ENCODE assay signal across 9 mouse cellular contexts in the genomic region with DNA sequence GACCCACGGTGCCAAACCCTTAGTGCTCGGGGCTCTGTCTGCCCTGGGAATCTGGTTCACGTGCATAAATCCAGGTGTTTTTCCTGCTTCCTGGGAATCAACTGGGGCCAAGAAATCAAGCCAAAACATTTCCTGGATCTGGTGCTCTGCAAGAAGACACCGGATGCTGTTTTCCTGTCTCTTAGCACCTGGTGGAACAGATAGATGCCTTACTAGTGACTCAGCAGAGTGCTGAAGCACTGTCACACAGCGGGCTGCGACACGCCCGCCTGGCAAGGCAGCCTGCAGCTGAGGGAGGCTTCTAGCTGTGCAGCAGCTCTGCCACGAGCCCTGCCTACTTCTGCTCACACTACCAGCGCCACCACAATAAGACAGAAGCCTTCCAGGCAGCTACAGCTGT. TPM values are rescaled to one million over a fixed set of nuclear protein-coding genes. Genes with fewer than 3 reads are reported as not detected.
DNase-seq lines count a peak whose midpoint lies in the region; ATAC-seq and TF ChIP-seq lines count a peak whose summit lies in the region.
"Had no signal": no experiment of that assay in that cellular context is flagged by ENCODE, and none has a peak within 500 bp of the region (broad histone marks: within the 10 kb centered on the region; RNA-seq: fewer than 3 reads in every experiment).

No protein-coding gene starts in this region.

- 0 out of 2 replicates have a peak, but pooled peaks have one; percentile 26 for ATAC-seq in lung, embryonic 16.5 days (ENCODE audit: low read depth)
- ATAC-seq in embryonic facial prominence, embryonic 14.5 days (ENCODE audit: low read depth): peak; percentile 90
- ATAC-seq in stomach, embryonic 14.5 days (ENCODE audit: insufficient number of reproducible peaks, insufficient read depth, low FRiP score, low read depth): peak; percentile 63; the same call in 1 of the 2 replicates
- ATAC-seq in granulocyte monocyte progenitor cell, adult 5-6 weeks (replicated peaks; ENCODE audit: poor library complexity, severe bottlenecking): no peak
- no peak for ATAC-seq in midbrain, embryonic 13.5 days

- no peak for TF ChIP-seq CTCF in layer of hippocampus, adult 2 months (conservative IDR thresholded peaks at IDR 0.05)

- no peak overlapping the region for H3K4me3 ChIP-seq in lung, embryonic 16.5 days (ENCODE audit: low read length)
- no peak overlapping the region for H3K4me3 ChIP-seq in embryonic facial prominence, embryonic 14.5 days (ENCODE audit: low read depth, low read length)
- no peak overlapping the region for H3K4me3 ChIP-seq in layer of hippocampus, adult 2 months
- H3K4me3 ChIP-seq in stomach, embryonic 14.5 days (ENCODE audit: low read depth, low read length): no peak overlapping the region
- no peak overlapping the region for H3K4me3 ChIP-seq in midbrain, embryonic 13.5 days (replicated peaks)
- H3K4me3 ChIP-seq: limb, embryonic 12.5 days had no signal

- H3K4me1 ChIP-seq in lung, embryonic 16.5 days (replicated peaks; ENCODE audit: control insufficient read depth, insufficient read depth, low read length): no peaks in the 10 kb centered on the region
- no peaks in the 10 kb centered on the region for H3K4me1 ChIP-seq in embryonic facial prominence, embryonic 14.5 days (ENCODE audit: control insufficient read depth, insufficient read depth, low read length)
- no peaks in the 10 kb centered on the region for H3K4me1 ChIP-seq in stomach, embryonic 14.5 days (ENCODE audit: control insufficient read depth, insufficient read depth, low read length)
- H3K4me1 ChIP-seq in midbrain, embryonic 13.5 days (replicated peaks): no peaks in the 10 kb centered on the region
- H3K4me1 ChIP-seq: limb, embryonic 12.5 days had no signal

- H3K4me2 ChIP-seq in lung, embryonic 16.5 days (ENCODE audit: low read depth, low read length): no peak overlapping the region
- no peak overlapping the region for H3K4me2 ChIP-seq in embryonic facial prominence, embryonic 14.5 days (ENCODE audit: low read depth, low read length)
- no peak overlapping the region for H3K4me2 ChIP-seq in stomach, embryonic 14.5 days (replicated peaks; ENCODE audit: low read depth, low read length)
- no peak overlapping the region for H3K4me2 ChIP-seq in midbrain, embryonic 13.5 days (replicated peaks)
- H3K4me2 ChIP-seq: limb, embryonic 12.5 days had no signal

- 61% methylated on average over 10 of the region's 10 CpGs for WGBS in lung, embryonic 16.5 days
- 72% methylated on average over 10 of the region's 10 CpGs for WGBS in embryonic facial prominence, embryonic 14.5 days
- 57% methylated on average over 10 of the region's 10 CpGs for WGBS in stomach, embryonic 14.5 days
- WGBS in midbrain, embryonic 13.5 days: 89% methylated on average over 10 of the region's 10 CpGs

- H3K36me3 ChIP-seq in lung, embryonic 16.5 days (ENCODE audit: control insufficient read depth, insufficient read depth, low read length): peaks cover 36% of the 10 kb centered on the region
- H3K36me3 ChIP-seq in embryonic facial prominence, embryonic 14.5 days (ENCODE audit: control insufficient read depth, insufficient read depth, low read length): peaks cover 95% of the 10 kb centered on the region
- peaks cover 61% of the 10 kb centered on the region for H3K36me3 ChIP-seq in stomach, embryonic 14.5 days (ENCODE audit: control insufficient read depth, insufficient read depth, low read length)
- peaks cover 93% of the 10 kb centered on the region for H3K36me3 ChIP-seq in midbrain, embryonic 13.5 days

- no peaks in the 10 kb centered on the region for H3K27me3 ChIP-seq in lung, embryonic 16.5 days (ENCODE audit: control insufficient read depth, insufficient read depth, low read depth, low read length)
- H3K27me3 ChIP-seq in embryonic facial prominence, embryonic 14.5 days (replicated peaks; ENCODE audit: control insufficient read depth, insufficient read depth, low read length): no peaks in the 10 kb centered on the region
- no peaks in the 10 kb centered on the region for H3K27me3 ChIP-seq in stomach, embryonic 14.5 days (ENCODE audit: control insufficient read depth, insufficient read depth, low read length)
- no peaks in the 10 kb centered on the region for H3K27me3 ChIP-seq in midbrain, embryonic 13.5 days
- H3K27me3 ChIP-seq: limb, embryonic 12.5 days had no signal

- no peak overlapping the region for H3K27ac ChIP-seq in lung, embryonic 16.5 days (ENCODE audit: low read length)
- no peak overlapping the region for H3K27ac ChIP-seq in embryonic facial prominence, embryonic 14.5 days (replicated peaks; ENCODE audit: low read depth, low read length)
- H3K27ac ChIP-seq in layer of hippocampus, adult 2 months: no peak overlapping the region
- H3K27ac ChIP-seq in stomach, embryonic 14.5 days (ENCODE audit: low read length): no peak overlapping the region
- H3K27ac ChIP-seq in midbrain, embryonic 13.5 days: no peak overlapping the region
- H3K27ac ChIP-seq: limb, embryonic 12.5 days had no signal

- no peak for DNase-seq in lung, postnatal 25 days (ENCODE audit: low spot score)
- DNase-seq in embryonic facial prominence, embryonic 14.5 days (ENCODE audit: low spot score): peak; percentile 82
- DNase-seq in layer of hippocampus, adult 2 months (ENCODE audit: low spot score in 2 of 2): peak; percentile 14 to 41
- no peak for DNase-seq in cerebellum, adult 8-10 months

- no peak overlapping the region for H3K9ac ChIP-seq in lung, embryonic 16.5 days (ENCODE audit: low read length)
- H3K9ac ChIP-seq in embryonic facial prominence, embryonic 14.5 days (ENCODE audit: low read depth, low read length): no peak overlapping the region
- no peak overlapping the region for H3K9ac ChIP-seq in stomach, embryonic 14.5 days (replicated peaks; ENCODE audit: low read depth, low read length)
- no peak overlapping the region for H3K9ac ChIP-seq in midbrain, embryonic 13.5 days (replicated peaks)
- H3K9ac ChIP-seq: limb, embryonic 12.5 days had no signal

- H3K9me3 ChIP-seq in lung, embryonic 16.5 days (ENCODE audit: control insufficient read depth, low read length): no peaks in the 10 kb centered on the region
- no peaks in the 10 kb centered on the region for H3K9me3 ChIP-seq in embryonic facial prominence, embryonic 14.5 days (ENCODE audit: control insufficient read depth, low read length)
- no peaks in the 10 kb centered on the region for H3K9me3 ChIP-seq in stomach, embryonic 14.5 days (ENCODE audit: control insufficient read depth, low read depth, low read length)
- H3K9me3 ChIP-seq in midbrain, embryonic 13.5 days: no peaks in the 10 kb centered on the region
- H3K9me3 ChIP-seq: limb, embryonic 12.5 days had no signal

RNA-seq across cellular contexts. Expression of gene Cwc15, which starts 59.0 kb away (rescaled TPM):
- 147 and 158 TPM in 2 replicates for polyA plus RNA-seq in lung, embryonic 16.5 days (2015; fragmentation: Nextera tagmentation; extraction: Ambion mirVana)
- polyA plus RNA-seq in embryonic facial prominence, embryonic 14.5 days (2014; fragmentation: Nextera tagmentation; extraction: Ambion mirVana): 135 and 141 TPM in 2 replicates
- total RNA-seq in layer of hippocampus, adult 2 months (2021): 10 to 100 TPM; 80.7 to 90.5 TPM
- polyA plus RNA-seq in stomach, embryonic 14.5 days (2014; fragmentation: Nextera tagmentation; extraction: Ambion mirVana): 146 and 154 TPM in 2 replicates
- 180 and 225 TPM in 2 replicates for total RNA-seq in granulocyte monocyte progenitor cell, adult 5-6 weeks (2014; fragmentation: Nextera tagmentation)
- 214 and 236 TPM in 2 replicates for total RNA-seq in granulocyte monocyte progenitor cell, adult 5-6 weeks (2017)
- 177 and 180 TPM in 2 replicates for polyA plus RNA-seq in midbrain, embryonic 13.5 days (2015; fragmentation: Nextera tagmentation; extraction: Ambion mirVana)

RNA-seq across cellular contexts. Expression of gene Kdm4d, which starts 59.1 kb away (rescaled TPM):
- 0.25 and 0.30 TPM in 2 replicates for polyA plus RNA-seq in lung, embryonic 16.5 days (2015; fragmentation: Nextera tagmentation; extraction: Ambion mirVana)
- 0.25 and 1.4 TPM in 2 replicates for polyA plus RNA-seq in embryonic facial prominence, embryonic 14.5 days (2014; fragmentation: Nextera tagmentation; extraction: Ambion mirVana)
- total RNA-seq in layer of hippocampus, adult 2 months (2021): 1 to 10 TPM; 1.0 to 1.3 TPM
- polyA plus RNA-seq in stomach, embryonic 14.5 days (2014; fragmentation: Nextera tagmentation; extraction: Ambion mirVana): 0.38 and 0.48 TPM in 2 replicates
- total RNA-seq in granulocyte monocyte progenitor cell, adult 5-6 weeks (2014; fragmentation: Nextera tagmentation): 0.19 TPM in 1 of 2 replicates, not detected in the other
- 0.10 and 0.82 TPM in 2 replicates for total RNA-seq in granulocyte monocyte progenitor cell, adult 5-6 weeks (2017)
- 0.32 and 0.43 TPM in 2 replicates for polyA plus RNA-seq in midbrain, embryonic 13.5 days (2015; fragmentation: Nextera tagmentation; extraction: Ambion mirVana)

Comparison
In these comparisons a context has a peak if more than half of its experiments do, and no peak if none do; other contexts are left out.
1. ATAC-seq: peak in lung, embryonic 16.5 days (single experiment), embryonic facial prominence, embryonic 14.5 days (single experiment) and stomach, embryonic 14.5 days (single experiment); none in granulocyte monocyte progenitor cell, adult 5-6 weeks (single experiment) and midbrain, embryonic 13.5 days (single experiment).
2. DNase-seq: peak in embryonic facial prominence, embryonic 14.5 days (single experiment) and layer of hippocampus, adult 2 months (2 of 2); none in lung, postnatal 25 days (single experiment) and cerebellum, adult 8-10 months (single experiment).